Mouse (Mus musculus): Measurements from ENCODE around the gene Iqcf6. TPM values are rescaled to one million over a fixed set of nuclear protein-coding genes. Genes with fewer than 3 reads are reported as not detected.

The Iqcf6 gene
- total RNA-seq, 1 experiment from 2014 or later, result not detected

- ATAC-seq (replicated peaks; ENCODE audit: insufficient number of reproducible peaks, low FRiP score, low TSS enrichment, poor library complexity, severe bottlenecking), result no peak
Observed at GRCm38 (mm10) chr9:106652720-106653119, 26.3 kb downstream of the Iqcf6 start.

DNA sequence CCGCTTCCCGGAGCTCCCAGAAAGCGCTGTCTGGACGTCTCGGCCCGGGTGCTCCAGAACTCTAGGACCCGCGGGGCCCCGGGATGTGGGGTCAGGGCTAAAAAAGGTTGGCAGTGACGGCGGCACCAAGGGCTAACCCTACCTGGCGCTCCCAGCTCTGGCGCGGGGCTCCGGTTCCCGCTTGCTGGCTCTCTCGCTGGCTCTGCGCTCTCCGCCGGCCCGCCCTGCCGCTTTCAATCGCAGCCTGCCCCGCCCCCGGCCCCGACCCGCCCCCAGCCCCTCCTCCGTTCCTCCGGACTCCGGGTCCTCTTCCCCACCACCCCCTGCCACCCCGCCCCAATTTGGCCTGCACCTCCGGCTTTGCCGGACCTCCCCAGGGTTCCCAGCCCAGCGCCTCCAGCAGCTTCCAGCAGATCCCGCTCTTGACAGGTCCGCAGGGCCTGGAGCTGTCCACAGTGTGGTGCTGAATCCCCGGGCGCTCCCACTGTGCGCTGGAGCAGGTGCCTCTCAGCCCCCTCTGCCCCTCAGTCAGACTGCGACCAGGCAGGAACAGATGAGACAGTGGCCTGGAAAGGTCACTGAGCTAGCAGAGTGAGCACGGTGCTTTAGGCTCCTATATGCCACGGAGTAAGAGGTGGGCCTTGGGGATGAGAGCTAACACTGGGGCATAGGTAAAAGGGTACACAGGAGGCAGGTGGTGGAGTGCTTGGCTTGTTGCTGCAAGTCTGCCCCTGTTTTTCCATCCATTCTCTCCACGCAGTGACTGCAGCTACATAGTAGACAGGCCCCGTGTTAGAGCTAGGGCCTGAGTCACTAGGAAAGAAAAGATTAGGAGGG is 29.7 kb downstream of the Iqcf6 start, which contains the start of gene Grm2:
Grm2 (minus strand) TSS at position 199 of the 837 bp plus-strand sequence.
- ATAC-seq (replicated peaks; ENCODE audit: insufficient number of reproducible peaks, low FRiP score, low TSS enrichment, poor library complexity, severe bottlenecking), result no peak

DNA sequence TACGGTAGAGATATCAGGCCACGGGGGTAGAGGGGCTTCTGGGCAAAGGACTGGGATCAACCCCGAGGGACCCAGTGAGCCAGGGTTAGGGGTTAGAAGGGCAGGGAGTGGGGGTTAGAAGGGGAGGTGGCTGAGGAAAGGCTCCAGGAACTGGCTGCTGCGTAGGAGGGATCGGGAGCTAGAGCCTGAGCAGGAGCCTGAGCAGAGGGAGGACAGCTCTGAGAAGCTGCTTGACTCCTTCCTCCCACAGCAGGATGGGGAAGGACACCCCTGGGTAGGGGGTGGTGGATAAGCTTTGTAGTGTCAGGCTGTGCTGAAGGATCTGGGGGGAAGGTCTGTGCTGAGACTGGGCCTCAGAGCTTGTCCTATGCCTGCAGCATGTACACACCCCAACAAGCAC is 30.4 kb downstream of the Iqcf6 start:
- ATAC-seq (replicated peaks; ENCODE audit: insufficient number of reproducible peaks, low FRiP score, low TSS enrichment, poor library complexity, severe bottlenecking), result no peak

DNA sequence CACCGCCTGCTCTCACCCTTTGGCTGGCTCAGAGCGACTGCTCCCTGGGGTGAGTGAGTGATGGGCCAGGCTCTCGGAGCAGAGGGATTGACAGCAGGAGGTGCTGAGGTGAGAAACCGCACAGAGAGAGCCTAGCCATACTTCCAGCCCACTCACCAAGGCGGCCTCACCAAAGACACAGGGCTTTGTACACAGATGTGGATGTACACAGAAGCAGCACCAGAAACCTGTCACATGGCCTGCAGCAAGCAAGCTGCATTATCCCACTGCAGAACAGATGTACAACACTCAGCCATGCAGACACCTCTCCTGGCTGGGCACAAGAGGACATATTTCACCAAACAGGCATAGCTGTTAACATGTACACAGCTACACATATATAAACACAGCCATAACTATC is 31.2 kb downstream of the Iqcf6 start:
- ATAC-seq (replicated peaks; ENCODE audit: insufficient number of reproducible peaks, low FRiP score, low TSS enrichment, poor library complexity, severe bottlenecking), result no peak

GRCm38 (mm10) chr9:106659441-106659840 is 33.1 kb downstream of the Iqcf6 start:
- no peak for ATAC-seq (replicated peaks; ENCODE audit: insufficient number of reproducible peaks, low FRiP score, low TSS enrichment, poor library complexity, severe bottlenecking)

GRCm38 (mm10) chr9:106659935-106660334 is 33.6 kb downstream of the Iqcf6 start:
- no peak for ATAC-seq (replicated peaks; ENCODE audit: insufficient number of reproducible peaks, low FRiP score, low TSS enrichment, poor library complexity, severe bottlenecking)

DNA sequence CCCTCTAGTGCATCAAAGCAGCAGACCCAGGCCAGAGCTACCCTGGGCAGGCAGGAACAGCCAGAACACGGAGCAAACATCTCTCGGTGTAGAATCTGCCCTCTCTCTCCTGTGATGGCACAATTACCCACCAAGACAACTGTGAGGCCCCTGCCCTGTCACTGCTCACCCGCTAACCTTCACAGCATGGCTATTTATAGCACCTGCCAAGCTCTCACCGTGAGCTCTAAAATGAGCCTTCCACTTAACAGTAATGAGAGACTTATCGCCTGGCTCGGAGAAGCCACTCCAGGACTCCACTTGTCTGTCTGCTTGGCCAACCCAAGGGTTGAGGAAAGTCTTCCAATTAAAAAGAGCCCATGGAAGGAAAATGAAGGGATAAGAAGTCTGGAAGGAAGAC is 36.8 kb downstream of the Iqcf6 start:
- ATAC-seq (replicated peaks; ENCODE audit: insufficient number of reproducible peaks, low FRiP score, low TSS enrichment, poor library complexity, severe bottlenecking), result no peak

GRCm38 (mm10) chr9:106664433-106664832 is 38.1 kb downstream of the Iqcf6 start:
- ATAC-seq (replicated peaks; ENCODE audit: insufficient number of reproducible peaks, low FRiP score, low TSS enrichment, poor library complexity, severe bottlenecking), result no peak

GRCm38 (mm10) chr9:106664856-106665255 is 38.5 kb downstream of the Iqcf6 start:
- no peak for ATAC-seq (replicated peaks; ENCODE audit: insufficient number of reproducible peaks, low FRiP score, low TSS enrichment, poor library complexity, severe bottlenecking)

DNA sequence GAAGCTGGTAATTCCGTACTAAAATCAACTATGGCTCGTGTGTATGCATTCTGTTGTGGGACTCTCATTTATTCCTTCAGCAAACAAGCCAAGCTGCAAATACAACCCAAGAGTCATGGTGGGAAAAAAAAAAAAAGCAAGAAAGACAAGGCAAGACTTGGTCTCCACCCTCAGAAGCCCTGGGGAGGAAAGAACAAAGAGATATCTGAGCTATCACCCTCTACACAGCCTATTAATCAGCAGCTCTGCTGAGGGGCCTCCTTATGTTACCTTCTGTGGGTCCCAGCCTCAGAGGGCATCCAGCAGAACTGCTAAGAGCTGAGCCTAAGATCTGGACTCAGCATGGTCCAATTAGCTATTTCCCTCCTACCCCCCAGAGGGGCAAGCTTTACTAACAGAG is 47.5 kb downstream of the Iqcf6 start:
- ATAC-seq (replicated peaks; ENCODE audit: insufficient number of reproducible peaks, low FRiP score, low TSS enrichment, poor library complexity, severe bottlenecking), result no peak

GRCm38 (mm10) chr9:106675480-106675879 is 49.1 kb downstream of the Iqcf6 start:
- ATAC-seq (replicated peaks; ENCODE audit: insufficient number of reproducible peaks, low FRiP score, low TSS enrichment, poor library complexity, severe bottlenecking), result peak; percentile 80

GRCm38 (mm10) chr9:106675965-106676364 is 49.6 kb downstream of the Iqcf6 start:
- ATAC-seq (replicated peaks; ENCODE audit: insufficient number of reproducible peaks, low FRiP score, low TSS enrichment, poor library complexity, severe bottlenecking), result no peak

DNA sequence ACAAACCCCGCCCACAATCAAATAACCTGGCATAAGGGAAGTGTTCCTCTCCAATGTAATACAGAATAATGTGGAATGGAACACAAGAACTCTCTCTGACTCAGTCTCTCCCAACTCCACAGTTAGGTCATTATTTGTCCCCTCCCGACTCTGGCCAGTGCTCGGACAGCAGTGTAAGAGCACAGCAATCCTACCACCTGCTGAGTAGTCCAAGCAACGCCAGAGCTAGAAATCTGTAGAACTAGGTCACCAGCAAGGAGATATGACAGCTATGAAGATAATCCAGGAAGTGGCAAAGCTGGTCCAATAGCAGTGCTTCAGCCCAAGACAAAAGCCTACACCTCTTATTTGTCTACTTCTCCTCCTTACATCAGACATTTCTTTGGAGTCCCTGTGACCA is 50.2 kb downstream of the Iqcf6 start:
- ATAC-seq (replicated peaks; ENCODE audit: insufficient number of reproducible peaks, low FRiP score, low TSS enrichment, poor library complexity, severe bottlenecking), result no peak

Other genes with a start within 250 kb of the Iqcf6 start
- 521 to 617 TPM (median 563 TPM) in 3 replicates for gene Rpl29, start 197.1 kb upstream of the Iqcf6 start, total RNA-seq (2017)
- 2.8 to 9.5 TPM (median 5.4 TPM) in 3 replicates for gene Acy1, start 188.3 kb upstream of the Iqcf6 start, total RNA-seq (2017)
- gene Abhd14b, start 179.1 kb upstream of the Iqcf6 start, total RNA-seq (2017), result 2.7 to 3.3 TPM (median 3.2 TPM) in 3 replicates
- gene Abhd14a, start 178.9 kb upstream of the Iqcf6 start, total RNA-seq (2017), result 1.5 to 6.5 TPM in 2 of 3 replicates, not detected in the other
- gene Pcbp4, start 173.3 kb upstream of the Iqcf6 start, total RNA-seq (2017), result 1.2 to 9.7 TPM (median 2.7 TPM) in 3 replicates
- 0.48 TPM in 1 of 3 replicates, not detected in the others for gene Gpr62, start 160.6 kb upstream of the Iqcf6 start, total RNA-seq (2017)
- 27.1 to 41.0 TPM (median 35.1 TPM) in 3 replicates for gene Rrp9, start 150.6 kb upstream of the Iqcf6 start, total RNA-seq (2017)
- 40.5 to 57.0 TPM (median 45.9 TPM) in 3 replicates for gene Parp3, start 149.6 kb upstream of the Iqcf6 start, total RNA-seq (2017)
- not detected in 3 replicates for gene Iqcf1, start 126.6 kb upstream of the Iqcf6 start, total RNA-seq (2017)
- not detected in 3 replicates for gene Iqcf5, start 112.0 kb upstream of the Iqcf6 start, total RNA-seq (2017)
- gene Iqcf3, start 65.0 kb upstream of the Iqcf6 start, total RNA-seq (2017), result 6.7 TPM in 1 of 3 replicates, not detected in the others
- gene Iqcf4, start 55.6 kb upstream of the Iqcf6 start, total RNA-seq (2017), result not detected in 3 replicates
- gene Grm2, start 29.5 kb downstream of the Iqcf6 start, total RNA-seq (2017), result not detected in 3 replicates
- 17.0 to 22.9 TPM (median 19.3 TPM) in 3 replicates for gene Tex264, start 59.3 kb downstream of the Iqcf6 start, total RNA-seq (2017)
- gene Rad54l2, start 162.6 kb downstream of the Iqcf6 start, total RNA-seq (2017), result 10.3 to 29.7 TPM (median 14.5 TPM) in 3 replicates
- 15.9 to 35.2 TPM (median 25.1 TPM) in 3 replicates for gene Dcaf1, start 195.3 kb downstream of the Iqcf6 start, total RNA-seq (2017)